ENCODE assay signal across 13 mouse cellular contexts in genomic region chr19:49855481-49856035, GRCm38 (mm10).
DNase-seq lines count a peak whose midpoint lies in the region; ATAC-seq lines count a peak whose summit lies in the region.
"Had no signal": no experiment of that assay in that cellular context is flagged by ENCODE, and none has a peak within 500 bp of the region (broad histone marks: within the 10 kb centered on the region; RNA-seq: fewer than 3 reads in every experiment).

No protein-coding gene starts in this region.

- no peak overlapping the region for H3K4me2 ChIP-seq in kidney, embryonic 15.5 days
- no peak overlapping the region for H3K4me2 ChIP-seq in hindbrain, embryonic 15.5 days
- H3K4me2 ChIP-seq: neural tube, embryonic 12.5 days had no signal

- H3K36me3 ChIP-seq in kidney, embryonic 15.5 days = no peaks in the 10 kb centered on the region
- H3K36me3 ChIP-seq in hindbrain, embryonic 15.5 days = no peaks in the 10 kb centered on the region
- H3K36me3 ChIP-seq: neural tube, embryonic 12.5 days had no signal

- no peak overlapping the region for H3K9ac ChIP-seq in kidney, embryonic 15.5 days
- no peak overlapping the region for H3K9ac ChIP-seq in hindbrain, embryonic 15.5 days
- H3K9ac ChIP-seq: neural tube, embryonic 12.5 days had no signal

- no peak overlapping the region for H3K27ac ChIP-seq in kidney, embryonic 15.5 days
- 0 out of 2 replicates have a peak overlapping the region, but pooled peaks have one; percentile 26 for H3K27ac ChIP-seq in hindbrain, embryonic 15.5 days (replicated peaks)
- H3K27ac ChIP-seq: neural tube, embryonic 12.5 days had no signal

- no peak overlapping the region for H3K4me3 ChIP-seq in kidney, embryonic 15.5 days (replicated peaks)
- no peak overlapping the region for H3K4me3 ChIP-seq in hindbrain, embryonic 15.5 days
- H3K4me3 ChIP-seq: neural tube, embryonic 12.5 days had no signal

- ATAC-seq in kidney, embryonic 15.5 days (replicated peaks; ENCODE audit: low FRiP score) = 0 out of 2 replicates have a peak, but pooled peaks have one; percentile 12
- peak; percentile 73; the same call in 1 of the 2 replicates for ATAC-seq in hindbrain, embryonic 15.5 days (ENCODE audit: low FRiP score, low read depth)
- no peak for ATAC-seq in activated CD4-positive, CD25-positive, alpha-beta regulatory T cell, adult 4 months

- H3K27me3 ChIP-seq in kidney, embryonic 15.5 days = no peaks in the 10 kb centered on the region
- no peaks in the 10 kb centered on the region for H3K27me3 ChIP-seq in hindbrain, embryonic 15.5 days
- H3K27me3 ChIP-seq: neural tube, embryonic 12.5 days had no signal

- 25% methylated on average over 9 of the region's 9 CpGs for WGBS in kidney, embryonic 15.5 days
- WGBS in hindbrain, embryonic 15.5 days = 51% methylated on average over 9 of the region's 9 CpGs

- peaks cover 5% of the 10 kb centered on the region; the same call in 1 of the 2 replicates for H3K4me1 ChIP-seq in kidney, embryonic 15.5 days
- no peaks in the 10 kb centered on the region for H3K4me1 ChIP-seq in hindbrain, embryonic 15.5 days (replicated peaks)
- H3K4me1 ChIP-seq: neural tube, embryonic 12.5 days had no signal

- H3K9me3 ChIP-seq in kidney, embryonic 15.5 days (replicated peaks) = no peaks in the 10 kb centered on the region
- H3K9me3 ChIP-seq in hindbrain, embryonic 15.5 days = no peaks in the 10 kb centered on the region
- H3K9me3 ChIP-seq: neural tube, embryonic 12.5 days had no signal

- DNase-seq in kidney, postnatal 14 days = no peak
- DNase-seq in right cerebral cortex, postnatal 10 days (ENCODE audit: low spot score in 2 of 2) = peak; percentile 28 to 38
- no peak for DNase-seq in right cerebral cortex, postnatal 25 days
- peak; percentile 9 for DNase-seq in retina, postnatal 7 days (ENCODE audit: low read depth, low spot score)
- no peak for DNase-seq in adrenal gland, adult 8-10 months
- DNase-seq: cerebellum, postnatal 36 days; heart, adult 11 months; heart, postnatal 14 days; lung, adult 2 months had no signal

Comparison
In these comparisons a context has a peak if more than half of its experiments do, and no peak if none do; other contexts are left out.
1. DNase-seq: peak in right cerebral cortex, postnatal 10 days (2 of 2) and retina, postnatal 7 days (single experiment); none in kidney, postnatal 14 days (single experiment), right cerebral cortex, postnatal 25 days (single experiment) and adrenal gland, adult 8-10 months (single experiment).